Mouse (Mus musculus) liver, postnatal 0 days (tissue): ENCODE results near the gene Spsb3.

Experiments
- CTCF ChIP-seq: sonication (generic); IDR thresholded peaks from 2 replicates; pipeline ENCODE4 v1.5.1; 2016; ENCODE audit warnings: antibody characterized with exemption, low read depth
- EP300 ChIP-seq: IDR thresholded peaks from 2 replicates; pipeline ENCODE4 v1.6.1; 2016; ENCODE audit warnings: antibody characterized with exemption, low read depth, mild to moderate bottlenecking

GRCm38 (mm10) chr17:24861785-24862184, 24.7 kb upstream of the Spsb3 start:
- TF ChIP-seq CTCF (no peak), EP300 (no peak)
